Mouse (Mus musculus) cerebellum, postnatal 14 days (tissue): ENCODE measurements at regions not wholly inside any gene's neighbourhood (a gene's known extent, or its start where the extent isn't known, plus 50 kb on each side); places are given as distances from the start of the nearest gene placed in this dataset.

Source experiments
- DNase-seq, 2 experiments: peaks; one replicate each; pipeline ENCODE4 v3.0.0; 2021; ENCODE audit warnings: mixed read lengths in 2 of 2

- no peak for DNase-seq
Observed at GRCm38 (mm10) chr10:96863230-96863629, 246.4 kb downstream of the Btg1 start.

GRCm38 (mm10) chr10:96866468-96866867 lies 249.7 kb downstream of the Btg1 start:
- no peak for DNase-seq

GRCm38 (mm10) chr10:96871559-96872160 lies 254.9 kb downstream of the Btg1 start:
- DNase-seq = no peak

GRCm38 (mm10) chr10:96874646-96875045 lies 257.8 kb downstream of the Btg1 start:
- no peak for DNase-seq

GRCm38 (mm10) chr10:96875676-96876075 lies 258.9 kb downstream of the Btg1 start:
- no peak for DNase-seq

- DNase-seq = no peak
Observed at GRCm38 (mm10) chr10:96879425-96879824, 262.6 kb downstream of the Btg1 start.

- DNase-seq = peak; percentile 16 to 18
Observed at GRCm38 (mm10) chr10:96880771-96881170, 264.0 kb downstream of the Btg1 start.

- no peak for DNase-seq
Observed at GRCm38 (mm10) chr10:96881212-96881611, 264.4 kb downstream of the Btg1 start.

- no peak for DNase-seq
Observed at GRCm38 (mm10) chr10:96881660-96882059, 264.9 kb downstream of the Btg1 start.

- no peak for DNase-seq
Observed at GRCm38 (mm10) chr10:96901150-96901549, 284.3 kb downstream of the Btg1 start.

GRCm38 (mm10) chr10:96905098-96905809 lies 288.4 kb downstream of the Btg1 start:
- no peak for DNase-seq

- no peak for DNase-seq
Observed at GRCm38 (mm10) chr10:96909661-96910315, 293.0 kb downstream of the Btg1 start.

GRCm38 (mm10) chr10:96921181-96921580 lies 304.4 kb downstream of the Btg1 start:
- no peak for DNase-seq

- no peak for DNase-seq
Observed at GRCm38 (mm10) chr10:96924266-96924672, 307.5 kb downstream of the Btg1 start.

GRCm38 (mm10) chr10:96924722-96925121 lies 307.9 kb downstream of the Btg1 start:
- DNase-seq = no peak

- no peak for DNase-seq
Observed at GRCm38 (mm10) chr10:96925771-96926170, 309.0 kb downstream of the Btg1 start.

GRCm38 (mm10) chr10:96934661-96935060 lies 317.9 kb downstream of the Btg1 start:
- DNase-seq = peak; percentile 84 to 86

- no peak for DNase-seq
Observed at GRCm38 (mm10) chr10:96940887-96941518, 324.2 kb downstream of the Btg1 start.

- DNase-seq = no peak
Observed at GRCm38 (mm10) chr10:96944229-96944628, 327.4 kb downstream of the Btg1 start.

- no peak for DNase-seq
Observed at GRCm38 (mm10) chr10:96947971-96948370, 331.2 kb downstream of the Btg1 start.

- no peak for DNase-seq
Observed at GRCm38 (mm10) chr10:96948871-96949270, 332.1 kb downstream of the Btg1 start.

GRCm38 (mm10) chr10:96955036-96955775 lies 338.4 kb downstream of the Btg1 start:
- peak in 1 of 2 experiments; percentile 32 for DNase-seq
